Mouse (Mus musculus): ENCODE results near the gene Gmds.

- no peak for TF ChIP-seq CTCF (IDR thresholded peaks at IDR 0.05; ENCODE audit: control insufficient read depth, insufficient read depth, insufficient replicate concordance, low read depth, low read length)
- TF ChIP-seq POLR2A (IDR thresholded peaks at IDR 0.05; ENCODE audit: control insufficient read depth, low read depth, low read length) = no peak
These were observed 520.2 kb downstream of the Gmds start for GRCm38 (mm10) chr13:31818337-31818736.

Measured in testis, adult 2 months (tissue).